Mouse (Mus musculus) MEL (cell line): Measurements from ENCODE around the gene Nf1. TPM values are rescaled to one million over a fixed set of nuclear protein-coding genes. Genes with fewer than 3 reads are reported as not detected.

ENCODE experiments used
- DNase-seq: peaks from one replicate; pipeline ENCODE4 v3.0.0; 2011; ENCODE audit warnings: low read depth, low spot score
- H3K27ac ChIP-seq: 2 replicates; pipeline ENCODE4 v1.5.1; 2012; ENCODE audit warnings: low read depth, mild to moderate bottlenecking, control low read depth, low read length, moderate library complexity; ENCODE audit not compliant: control insufficient read depth
- H3K27me3 ChIP-seq, 2 experiments: fragments of 150-350 bp in 1 of 2; sonication (generic) in 1 of 2; 2 replicates each; pipeline ENCODE4 v1.6.1; 2012; ENCODE audit warnings: low read length in 2 of 2, mild to moderate bottlenecking in 2 of 2, improper control_type of control experiment in 1 of 2, moderate library complexity in 1 of 2; ENCODE audit not compliant: insufficient read depth in 2 of 2, control insufficient read depth in 1 of 2
- H3K36me3 ChIP-seq, 2 experiments: 2 replicates each; pipeline ENCODE4 v1.6.1; 2012 to 2014; ENCODE audit warnings: low read length in 2 of 2, improper control_type of control experiment in 1 of 2, inconsistent platforms in 1 of 2, mild to moderate bottlenecking in 1 of 2; ENCODE audit not compliant: insufficient read depth in 2 of 2, control insufficient read depth in 1 of 2
- H3K4me1 ChIP-seq, 2 experiments: fragments of 150-350 bp in 1 of 2; sonication (generic) in 1 of 2; 2 replicates each; pipeline ENCODE4 v1.6.1; 2012; ENCODE audit warnings: low read length in 2 of 2, improper control_type of control experiment in 1 of 2, mild to moderate bottlenecking in 1 of 2; ENCODE audit not compliant: insufficient read depth in 2 of 2, control insufficient read depth in 1 of 2
- H3K4me3 ChIP-seq, 2 experiments: fragments of 150-350 bp in 1 of 2; sonication (generic) in 1 of 2; 2 replicates each; pipeline ENCODE4 v1.5.1; 2012; ENCODE audit warnings: low read depth in 2 of 2, low read length in 2 of 2, mild to moderate bottlenecking in 2 of 2, moderate library complexity in 2 of 2, control low read depth in 1 of 2, improper control_type of control experiment in 1 of 2; ENCODE audit not compliant: control insufficient read depth in 1 of 2, insufficient read depth in 1 of 2
- H3K79me2 ChIP-seq: 2 replicates; pipeline ENCODE4 v1.6.1; 2012; ENCODE audit warnings: mild to moderate bottlenecking, low read length, moderate library complexity; ENCODE audit not compliant: control insufficient read depth, poor library complexity, insufficient read depth
- H3K9ac ChIP-seq: 2 replicates; pipeline ENCODE4 v1.6.1; 2012; ENCODE audit warnings: low read depth, mild to moderate bottlenecking, control low read depth, low read length, moderate library complexity; ENCODE audit not compliant: control insufficient read depth, poor library complexity, severe bottlenecking
- H3K9me3 ChIP-seq: fragments of 150-350 bp; sonication (generic); replicated peaks from 2 replicates; pipeline ENCODE4 v1.6.1; 2012; ENCODE audit warnings: mild to moderate bottlenecking, low read length, improper control_type of control experiment, moderate library complexity; ENCODE audit not compliant: insufficient read depth
- BHLHE40 ChIP-seq: IDR thresholded peaks from 2 replicates; pipeline ENCODE4 v1.6.1; 2012; ENCODE audit warnings: low read depth, mild to moderate bottlenecking, inconsistent platforms, low read length, improper control_type of control experiment, borderline replicate concordance
- E2F4 ChIP-seq: IDR thresholded peaks from 2 replicates; pipeline ENCODE4 v1.6.1; 2011; ENCODE audit warnings: low read depth, low read length, improper control_type of control experiment, borderline replicate concordance
- ELF1 ChIP-seq: IDR thresholded peaks from 2 replicates; pipeline ENCODE4 v1.6.1; 2014; ENCODE audit warnings: low read depth, mild to moderate bottlenecking, inconsistent platforms, low read length, improper control_type of control experiment, moderate library complexity
- GATA1 ChIP-seq: IDR thresholded peaks from 2 replicates; pipeline ENCODE4 v1.6.1; 2011; ENCODE audit warnings: low read depth, low read length, improper control_type of control experiment
- HCFC1 ChIP-seq: IDR thresholded peaks from 2 replicates; pipeline ENCODE4 v1.6.1; 2012; ENCODE audit warnings: low read depth, mild to moderate bottlenecking, inconsistent platforms, low read length, improper control_type of control experiment, moderate library complexity
- JUND ChIP-seq: IDR thresholded peaks from 2 replicates; pipeline ENCODE4 v1.6.1; 2011; ENCODE audit warnings: low read depth, mild to moderate bottlenecking, improper control_type of control experiment, low read length
- KAT2A ChIP-seq: conservative IDR thresholded peaks from 2 replicates; pipeline ENCODE4 v1.6.1; 2012; ENCODE audit warnings: low read depth, low read length, improper control_type of control experiment, inconsistent platforms
- MAFK ChIP-seq: IDR thresholded peaks from 2 replicates; pipeline ENCODE4 v1.6.1; 2011; ENCODE audit warnings: low read depth, mild to moderate bottlenecking, low read length, improper control_type of control experiment, borderline replicate concordance
- MAX ChIP-seq: IDR thresholded peaks from 2 replicates; pipeline ENCODE4 v1.6.1; 2011; ENCODE audit warnings: low read length, improper control_type of control experiment
- MAZ ChIP-seq: IDR thresholded peaks from 2 replicates; pipeline ENCODE4 v1.6.1; 2012; ENCODE audit warnings: low read depth, mild to moderate bottlenecking, inconsistent platforms, low read length, improper control_type of control experiment
- MEF2A ChIP-seq: IDR thresholded peaks from 2 replicates; pipeline ENCODE4 v1.6.1; 2014; ENCODE audit warnings: low read depth, mild to moderate bottlenecking, inconsistent platforms, low read length, improper control_type of control experiment; ENCODE audit not compliant: poor library complexity, insufficient replicate concordance, severe bottlenecking; ENCODE audit errors: extremely low read depth
- MYC ChIP-seq: IDR thresholded peaks from 2 replicates; pipeline ENCODE4 v1.6.1; 2011; ENCODE audit warnings: low read depth, mild to moderate bottlenecking, low read length, improper control_type of control experiment, moderate library complexity
- NELFE ChIP-seq: IDR thresholded peaks from 2 replicates; pipeline ENCODE4 v1.6.1; 2011; ENCODE audit warnings: low read depth, low read length, improper control_type of control experiment
- RAD21 ChIP-seq: IDR thresholded peaks from 2 replicates; pipeline ENCODE4 v1.6.1; 2011; ENCODE audit warnings: mild to moderate bottlenecking, low read depth, low read length, improper control_type of control experiment
- RCOR1 ChIP-seq: IDR thresholded peaks from 2 replicates; pipeline ENCODE4 v1.6.1; 2012; ENCODE audit warnings: low read depth, mild to moderate bottlenecking, inconsistent platforms, low read length, improper control_type of control experiment
- TCF12 ChIP-seq: IDR thresholded peaks from 2 replicates; pipeline ENCODE4 v1.6.1; 2014; ENCODE audit warnings: low read depth, mild to moderate bottlenecking, inconsistent platforms, low read length, improper control_type of control experiment, moderate library complexity
- UBTF ChIP-seq: IDR thresholded peaks from 2 replicates; pipeline ENCODE4 v1.6.1; 2012; ENCODE audit warnings: low read depth, mild to moderate bottlenecking, inconsistent platforms, low read length, improper control_type of control experiment, moderate library complexity, borderline replicate concordance; ENCODE audit not compliant: insufficient read depth
- USF1 ChIP-seq: IDR thresholded peaks from 2 replicates; pipeline ENCODE4 v1.6.1; 2014; ENCODE audit warnings: low read depth, mild to moderate bottlenecking, inconsistent platforms, low read length, improper control_type of control experiment, moderate library complexity
- USF2 ChIP-seq, 2 experiments: IDR thresholded peaks; 2 replicates each; pipeline ENCODE4 v1.6.1; 2011 to 2012; ENCODE audit warnings: improper control_type of control experiment in 2 of 2, low read length in 2 of 2, borderline replicate concordance in 1 of 2, inconsistent platforms in 1 of 2, low read depth in 1 of 2, mild to moderate bottlenecking in 1 of 2; ENCODE audit not compliant: insufficient read depth in 1 of 2
- ZC3H11A ChIP-seq: IDR thresholded peaks from 2 replicates; pipeline ENCODE4 v1.6.1; 2012; ENCODE audit warnings: low read depth, mild to moderate bottlenecking, inconsistent platforms, low read length, improper control_type of control experiment
- ZKSCAN1 ChIP-seq: IDR thresholded peaks from 2 replicates; pipeline ENCODE4 v1.6.1; 2012; ENCODE audit warnings: low read depth, mild to moderate bottlenecking, inconsistent platforms, low read length, improper control_type of control experiment, moderate library complexity
- polyA plus RNA-seq, 2 experiments: library from polyadenylated mRNA; stranded (reverse) in 1 of 2; unstranded in 1 of 2; fragments of >175 nt in 1 of 2; fragments of >200 nt in 1 of 2; gene quantifications; 2 replicates each; pipeline versions ENCODE4 v1.2.1 to v1.2.4; 2012; ENCODE audit warnings: low replicate concordance in 2 of 2, low read depth in 1 of 2; ENCODE audit not compliant: insufficient read length in 2 of 2, insufficient read depth in 1 of 2, missing spikeins in 1 of 2
- total RNA-seq: library from RNA; depleted of rRNA; stranded (reverse); fragments of 300-350 nt; gene quantifications from 2 replicates; pipeline ENCODE4 v1.2.3, GENCODE M21; 2012

Nf1 gene
- total and polyA plus RNA-seq, 3 experiments: 13.2 to 108 (median 20.3) TPM

DNA sequence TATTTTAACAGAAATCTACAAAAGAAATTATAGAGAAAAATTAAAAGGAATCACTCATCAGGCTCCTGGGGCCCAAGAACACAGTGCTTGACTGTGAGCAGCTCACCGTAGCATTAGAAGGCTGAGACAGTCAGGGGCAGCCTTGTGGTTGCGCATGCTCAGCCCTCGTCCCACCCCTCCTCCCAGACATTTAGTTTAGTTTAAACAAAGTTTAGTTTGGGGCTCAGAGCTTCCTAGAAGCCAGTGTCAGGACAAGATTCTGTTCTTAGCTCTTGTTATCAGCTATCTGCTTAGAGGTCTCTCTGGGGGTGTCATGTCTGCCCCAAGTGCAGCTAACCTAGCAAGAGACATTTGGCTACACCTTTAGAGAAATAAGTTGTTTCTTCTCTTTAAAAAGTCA, 189.1 kb downstream of the Nf1 start:
- Histone ChIP-seq H3K9ac (no peak overlapping the region), H3K27me3 (no peaks in the 10 kb centered on the region), H3K9me3 (no peaks in the 10 kb centered on the region), H3K27ac (peak overlapping the region; percentile 3), H3K4me1 (peaks cover 24 to 27% of the 10 kb centered on the region in 2 experiments), H3K4me3 (no peak overlapping the region; a peak in 1 of 4 replicates), H3K36me3 (peaks cover 0 to 42% of the 10 kb centered on the region in 2 experiments; a peak in 2 of 4 replicates), H3K79me2 (no peaks in the 10 kb centered on the region)
- no peak for DNase-seq
- TF ChIP-seq USF1: no peak
- TF ChIP-seq RCOR1: 0 out of 2 replicates have a peak, but pooled peaks have one; percentile 13

DNA sequence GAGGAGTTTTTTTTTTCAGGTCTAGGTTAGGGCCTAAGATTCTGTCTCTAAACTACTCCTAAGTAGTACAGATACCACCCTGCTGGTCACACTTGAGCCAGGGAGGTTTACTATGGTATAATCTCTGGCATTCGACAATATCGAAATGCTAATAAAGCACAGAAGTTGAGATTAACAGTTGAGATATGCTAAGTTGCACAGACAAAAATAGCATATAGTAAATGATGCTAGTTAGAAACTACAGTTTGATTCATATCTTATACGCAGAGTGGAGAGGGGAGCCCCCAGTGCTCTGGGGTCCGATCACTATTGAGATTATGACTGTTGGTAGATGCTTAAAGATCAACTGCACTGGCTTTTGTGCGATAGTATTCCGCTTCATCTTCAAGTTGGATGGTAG, 189.7 kb downstream of the Nf1 start:
- Histone ChIP-seq H3K4me3 (no peak overlapping the region), H3K9ac (no peak overlapping the region), H3K36me3 (peaks cover 0 to 37% of the 10 kb centered on the region in 2 experiments; a peak in 2 of 4 replicates), H3K4me1 (peaks cover 22% of the 10 kb centered on the region in 2 experiments), H3K27me3 (no peaks in the 10 kb centered on the region), H3K79me2 (no peaks in the 10 kb centered on the region)
- DNase-seq: no peak
- TF ChIP-seq USF2 (IDR thresholded peaks at IDR 0.05; ENCODE audit: borderline replicate concordance in 1 of 2, insufficient read depth in 1 of 2, low read depth in 1 of 2, low read length in 2 of 2): no peak
- TF ChIP-seq TCF12: no peak
- TF ChIP-seq UBTF: no peak
- no peak for TF ChIP-seq MAFK
- no peak for TF ChIP-seq E2F4
- no peak for TF ChIP-seq BHLHE40
- TF ChIP-seq ZC3H11A: no peak
- TF ChIP-seq ELF1: no peak
- no peak for TF ChIP-seq KAT2A
- no peak for TF ChIP-seq MEF2A
- no peak for TF ChIP-seq MAZ
- TF ChIP-seq, all 39 proteins: peak for 0
- Histone ChIP-seq H3K9me3 (no peaks in the 10 kb centered on the region), H3K27ac (no peak overlapping the region)

DNA sequence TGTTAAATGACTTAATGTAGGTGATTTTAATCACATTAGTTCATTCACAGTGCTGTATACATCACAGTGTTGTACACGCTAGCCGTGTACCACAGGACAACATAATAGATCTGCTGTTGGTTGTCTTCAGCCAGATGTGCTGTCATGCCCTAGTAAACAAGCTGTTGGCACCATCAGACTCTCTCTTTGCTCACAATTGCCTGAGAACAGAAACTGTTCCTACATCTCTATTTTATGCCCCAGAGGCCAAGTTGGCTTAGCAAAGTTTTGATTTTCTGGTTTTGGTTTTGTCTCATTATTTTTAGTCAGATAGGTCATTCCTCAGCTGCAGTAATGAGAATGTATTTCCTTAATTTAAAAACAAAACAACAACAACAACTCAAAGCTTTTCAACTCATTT, 190.2 kb downstream of the Nf1 start:
- Histone ChIP-seq H3K4me1 (peaks cover 17 to 18% of the 10 kb centered on the region in 2 experiments), H3K9me3 (no peaks in the 10 kb centered on the region), H3K27me3 (no peaks in the 10 kb centered on the region), H3K9ac (no peak overlapping the region), H3K79me2 (no peaks in the 10 kb centered on the region), H3K4me3 (no peak overlapping the region), H3K36me3 (peaks cover 0 to 32% of the 10 kb centered on the region in 2 experiments; a peak in 2 of 4 replicates), H3K27ac (no peak overlapping the region)
- no peak for DNase-seq
- TF ChIP-seq MAX (no peak), JUND (no peak), USF2 (IDR thresholded peaks at IDR 0.05; ENCODE audit: borderline replicate concordance in 1 of 2, insufficient read depth in 1 of 2, low read depth in 1 of 2, low read length in 2 of 2) (no peak), USF1 (no peak), TCF12 (no peak), MYC (no peak), ZKSCAN1 (no peak), NELFE (no peak), HCFC1 (no peak), GATA1 (no peak), RAD21 (no peak)
